Comparison of ENCODE assay signal across 15 mouse cellular contexts in genomic region chr4:130835550-130835949, GRCm38 (mm10). TPM values are rescaled to one million over a fixed set of nuclear protein-coding genes. Genes with fewer than 3 reads are reported as not detected.
A peak's percentile ranks its signal among the peaks of the same experiment; 100 is the strongest.
DNase-seq lines count a peak whose midpoint lies in the region; TF ChIP-seq lines count a peak whose summit lies in the region.
"Had no signal": no experiment of that assay in that cellular context is flagged by ENCODE, and none has a peak within 500 bp of the region (broad histone marks: within the 10 kb centered on the region; RNA-seq: fewer than 3 reads in every experiment).

No protein-coding gene starts in this region.

- H3K9me3 ChIP-seq in heart, embryonic 10.5 days: no peaks in the 10 kb centered on the region
- H3K9me3 ChIP-seq: forebrain, embryonic 12.5 days; limb, embryonic 15.5 days; liver, embryonic 15.5 days; midbrain, embryonic 12.5 days had no signal

- H3K4me1 ChIP-seq in heart, adult 2 months (ENCODE audit: control insufficient read depth, insufficient read depth, low read length): peaks cover 18% of the 10 kb centered on the region
- peaks cover 50% of the 10 kb centered on the region for H3K4me1 ChIP-seq in heart, embryonic 10.5 days
- peaks cover 4% of the 10 kb centered on the region; the same call in 1 of the 2 replicates for H3K4me1 ChIP-seq in cerebellum, adult 2 months (ENCODE audit: control insufficient read depth, insufficient read depth, low read length)
- H3K4me1 ChIP-seq: liver, embryonic 15.5 days had no signal

- intact Hi-C loops in heart, adult 2 months (cut with DNase I): loop anchor here (2.0 kb wide), 1 partner anchor 15 kb away; no protein-coding TSS in a partner anchor
- intact Hi-C loops in heart, postnatal 36 days (cut with DNase I): loop anchor here (2.0 kb wide), 1 partner anchor 43 kb away; the partner anchor contains the start of gene Sdc3

- H3K79me2 ChIP-seq in heart, adult 2 months (replicated peaks; ENCODE audit: control insufficient read depth, insufficient read depth, low read length): no peaks in the 10 kb centered on the region

- H3K9ac ChIP-seq in heart, adult 2 months (ENCODE audit: low read depth, low read length): no peak overlapping the region
- H3K9ac ChIP-seq: forebrain, embryonic 12.5 days; limb, embryonic 15.5 days; liver, embryonic 15.5 days; midbrain, embryonic 12.5 days had no signal

- H3K27me3 ChIP-seq in heart, adult 2 months (ENCODE audit: control insufficient read depth, insufficient read depth, low read length): no peaks in the 10 kb centered on the region
- peaks cover 32% of the 10 kb centered on the region for H3K27me3 ChIP-seq in heart, embryonic 10.5 days (ENCODE audit: insufficient read depth, poor library complexity, severe bottlenecking)
- H3K27me3 ChIP-seq in cerebellum, adult 2 months (ENCODE audit: control insufficient read depth, insufficient read depth, low read length): no peaks in the 10 kb centered on the region
- H3K27me3 ChIP-seq: limb, embryonic 15.5 days had no signal

- 61% methylated on average over 4 of the region's 4 CpGs for WGBS in heart, adult 2 months
- 84% methylated on average over 4 of the region's 4 CpGs for WGBS in heart, embryonic 10.5 days
- WGBS in cerebellum, adult 2 months: over 99% methylated on average over 4 of the region's 4 CpGs

- H3K4me3 ChIP-seq in heart, adult 2 months: no peak overlapping the region
- no peak overlapping the region for H3K4me3 ChIP-seq in heart, embryonic 10.5 days
- H3K4me3 ChIP-seq in cerebellum, adult 2 months (replicated peaks; ENCODE audit: insufficient read depth, low read depth, low read length): no peak overlapping the region
- H3K4me3 ChIP-seq: forebrain, embryonic 12.5 days; limb, embryonic 15.5 days; liver, embryonic 15.5 days; midbrain, embryonic 12.5 days had no signal

- 0 out of 2 replicates have a peak, but pooled peaks have one; percentile 13 for TF ChIP-seq POLR2A in heart, adult 2 months (IDR thresholded peaks at IDR 0.05; ENCODE audit: insufficient read depth, low read depth, low read length)
- no peak for TF ChIP-seq POLR2A in cerebellum, adult 2 months (IDR thresholded peaks at IDR 0.05; ENCODE audit: borderline replicate concordance, insufficient read depth, low read length)

- DNase-seq in heart, adult 2 months: peak; percentile 54 to 79
- DNase-seq in heart, embryonic 10.5 days (ENCODE audit: low spot score): no peak
- DNase-seq in kidney, adult 8-10 months: peak; percentile 33 to 45
- no peak for DNase-seq in kidney, adult 18-20 months
- peak; percentile 71 to 88 for DNase-seq in heart, adult 9 months (ENCODE audit: low spot score in 2 of 2)
- peak; percentile 39 to 43 for DNase-seq in heart, postnatal 36 days
- no peak for DNase-seq in cerebellum, adult 2 months
- no peak for DNase-seq in cerebellum, adult 11-12 months
- DNase-seq: cerebellum, adult 9-11 months; gastrocnemius, postnatal 14 days; thymus, adult 2 months had no signal

- H3K36me3 ChIP-seq in heart, adult 2 months (ENCODE audit: control insufficient read depth, insufficient read depth, low read length): no peaks in the 10 kb centered on the region
- H3K36me3 ChIP-seq in heart, embryonic 10.5 days: no peaks in the 10 kb centered on the region
- H3K36me3 ChIP-seq: forebrain, embryonic 12.5 days; limb, embryonic 15.5 days; liver, embryonic 15.5 days; midbrain, embryonic 12.5 days had no signal

- peak overlapping the region; percentile 64 for H3K27ac ChIP-seq in heart, adult 2 months
- H3K27ac ChIP-seq in heart, embryonic 10.5 days: no peak overlapping the region
- H3K27ac ChIP-seq in cerebellum, adult 2 months (ENCODE audit: insufficient read depth, low read length): no peak overlapping the region
- H3K27ac ChIP-seq: liver, embryonic 15.5 days had no signal

- no peak; the same call in 1 of the 2 replicates for TF ChIP-seq CTCF in heart, adult 2 months (IDR thresholded peaks at IDR 0.05)
- no peak for TF ChIP-seq CTCF in cerebellum, adult 2 months (IDR thresholded peaks at IDR 0.05; ENCODE audit: borderline replicate concordance, insufficient read depth, low read depth, low read length)

- peak; percentile 93 for TF ChIP-seq EP300 in heart, adult 2 months (IDR thresholded peaks at IDR 0.05; ENCODE audit: insufficient read depth, low read depth, low read length)

RNA-seq across cellular contexts. Expression of gene Sdc3, which starts 43.2 kb away (rescaled TPM):
- total RNA-seq in heart, adult 2 months (2021): 10 to 100 TPM; 32.7 to 38.3 TPM
- 41.5 and 51.9 TPM in 2 replicates for polyA plus RNA-seq in heart, adult 2 months (2012; rRNA removed)
- polyA plus RNA-seq in heart, embryonic 10.5 days (2016; fragmentation: Nextera tagmentation; extraction: Ambion mirVana): 19.0 and 21.6 TPM in 2 replicates
- total RNA-seq in heart, postnatal 36 days (2021): 10 to 100 TPM; 35.5 to 46.0 TPM
- 105 and 114 TPM in 2 replicates for polyA plus RNA-seq in cerebellum, adult 2 months (2012; rRNA removed)

Comparison
In these comparisons a context has a peak if more than half of its experiments do, and no peak if none do; other contexts are left out.
1. DNase-seq: peak in heart, adult 2 months (2 of 2), kidney, adult 8-10 months (2 of 2), heart, adult 9 months (2 of 2) and heart, postnatal 36 days (2 of 2); none in heart, embryonic 10.5 days (single experiment), kidney, adult 18-20 months (single experiment), cerebellum, adult 2 months (0 of 2) and cerebellum, adult 11-12 months (single experiment).